30 mouse cellular contexts compared by ENCODE assay signal in genomic region chr9:59070216-59070615, GRCm38 (mm10). TPM values are rescaled to one million over a fixed set of nuclear protein-coding genes. Genes with fewer than 3 reads are reported as not detected.
"Had no signal": no experiment of that assay in that cellular context is flagged by ENCODE, and none has a peak within 500 bp of the region (broad histone marks: within the 10 kb centered on the region; RNA-seq: fewer than 3 reads in every experiment).

No protein-coding gene starts in this region.

- H3K9ac ChIP-seq: limb, embryonic 12.5 days; limb, embryonic 13.5 days; limb, embryonic 15.5 days; liver, embryonic 12.5 days; liver, embryonic 13.5 days; liver, embryonic 14.5 days; liver, embryonic 15.5 days; liver, postnatal 0 days; lung, embryonic 14.5 days; lung, embryonic 15.5 days; midbrain, embryonic 12.5 days; midbrain, embryonic 13.5 days; midbrain, embryonic 15.5 days; neural tube, embryonic 12.5 days had no signal

- H3K36me3 ChIP-seq: limb, embryonic 10.5 days; limb, embryonic 12.5 days; limb, embryonic 13.5 days; limb, embryonic 15.5 days; liver, embryonic 12.5 days; liver, embryonic 13.5 days; liver, embryonic 15.5 days; lung, embryonic 15.5 days; midbrain, embryonic 10.5 days; midbrain, embryonic 12.5 days; midbrain, embryonic 13.5 days; midbrain, embryonic 15.5 days; neural tube, embryonic 12.5 days had no signal

- H3K4me1 ChIP-seq: liver, embryonic 12.5 days; liver, embryonic 13.5 days; liver, embryonic 15.5 days had no signal

- ATAC-seq: liver, embryonic 12.5 days; liver, postnatal 0 days; lung, postnatal 0 days; midbrain, embryonic 13.5 days; midbrain, embryonic 15.5 days; midbrain, embryonic 16.5 days had no signal

- H3K27ac ChIP-seq: limb, embryonic 10.5 days; limb, embryonic 12.5 days; limb, embryonic 13.5 days; limb, embryonic 15.5 days; liver, embryonic 12.5 days; liver, embryonic 13.5 days; liver, embryonic 14.5 days; liver, embryonic 15.5 days; lung, embryonic 15.5 days; macrophage; midbrain, embryonic 10.5 days; midbrain, embryonic 12.5 days; neural tube, embryonic 12.5 days had no signal

- DNase-seq: left cerebral cortex, postnatal 4 days; liver; liver, embryonic 13.5 days; liver, postnatal 0 days; lung, postnatal 10 days; lung, postnatal 4 days; midbrain, embryonic 14.5 days had no signal

- H3K4me3 ChIP-seq: limb, embryonic 10.5 days; limb, embryonic 12.5 days; limb, embryonic 13.5 days; limb, embryonic 15.5 days; liver, embryonic 12.5 days; liver, embryonic 13.5 days; liver, embryonic 15.5 days; lung, embryonic 15.5 days; megakaryocyte, embryonic 14.5 days; midbrain, embryonic 10.5 days; midbrain, embryonic 12.5 days; midbrain, embryonic 13.5 days; midbrain, embryonic 15.5 days; myocyte; neural tube, embryonic 12.5 days had no signal

- H3K4me2 ChIP-seq: limb, embryonic 12.5 days; limb, embryonic 13.5 days; limb, embryonic 15.5 days; liver, embryonic 11.5 days; liver, embryonic 12.5 days; liver, embryonic 13.5 days; liver, embryonic 15.5 days; lung, embryonic 14.5 days; lung, embryonic 15.5 days; midbrain, embryonic 11.5 days; midbrain, embryonic 12.5 days; midbrain, embryonic 13.5 days; midbrain, embryonic 15.5 days; neural tube, embryonic 12.5 days had no signal

- H3K9me3 ChIP-seq: limb, embryonic 10.5 days; limb, embryonic 12.5 days; limb, embryonic 13.5 days; limb, embryonic 15.5 days; liver, embryonic 12.5 days; liver, embryonic 13.5 days; liver, embryonic 15.5 days; lung, embryonic 15.5 days; megakaryocyte, embryonic 14.5 days; midbrain, embryonic 10.5 days; midbrain, embryonic 12.5 days; midbrain, embryonic 13.5 days; midbrain, embryonic 15.5 days; neural tube, embryonic 12.5 days had no signal

- H3K27me3 ChIP-seq: limb, embryonic 13.5 days; limb, embryonic 15.5 days; liver, embryonic 13.5 days; liver, embryonic 15.5 days; lung, embryonic 15.5 days; midbrain, embryonic 15.5 days had no signal

RNA-seq across cellular contexts. Expression of gene Neo1, which starts 34.0 kb away (rescaled TPM):
- total RNA-seq: megakaryocyte progenitor cell, adult 5-6 weeks; megakaryocyte-erythroid progenitor cell, adult 5-6 weeks had no signal
